Mouse (Mus musculus) adrenal gland, adult 2 months (tissue): ENCODE data around the gene St3gal6. TPM values are rescaled to one million over a fixed set of nuclear protein-coding genes. Genes with fewer than 3 reads are reported as not detected.
"Not testable (repeated sequence)": the region's sequence is repeated elsewhere in the genome, so short reads cannot be mapped to it uniquely, and the experiment has no call there.

Experiments used
- DNase-seq: peaks from one replicate; pipeline ENCODE4 v3.0.0; 2021
- polyA plus RNA-seq: library from polyadenylated mRNA; depleted of rRNA; stranded (reverse); fragments of >200 nt; gene quantifications from 2 replicates; pipeline ENCODE4 v1.2.3, GENCODE M21; 2012
- total RNA-seq, 2 experiments: library from RNA; stranded (reverse); gene quantifications; 2 replicates each; pipeline ENCODE4 v1.2.3; 2021

The St3gal6 gene
- total and polyA plus RNA-seq, 3 experiments = 13.3 to 39.8 (median 37.3) TPM

GRCm38 (mm10) chr16:58475544-58476154, 48.4 kb downstream of the St3gal6 start:
- DNase-seq = no peak

DNA sequence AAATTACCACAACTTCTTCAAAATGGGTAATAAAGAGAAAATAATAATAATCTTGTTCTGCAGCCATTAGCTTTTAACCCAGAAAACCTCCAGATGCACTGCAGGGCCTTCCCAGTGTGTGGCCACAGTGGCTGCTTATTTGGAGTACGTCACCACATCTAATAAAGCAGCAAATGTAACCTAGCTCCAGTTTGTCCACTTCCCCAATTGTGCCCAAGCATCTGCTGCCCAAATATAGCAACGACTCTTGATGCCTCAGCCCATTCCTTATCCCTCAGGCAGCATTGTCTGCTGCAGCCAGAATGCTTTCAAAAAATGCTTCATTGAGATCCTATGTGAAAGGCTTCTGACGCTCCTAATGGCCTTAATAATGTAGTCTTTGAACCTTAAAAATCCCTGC, 49.2 kb downstream of the St3gal6 start:
- no peak for DNase-seq

DNA sequence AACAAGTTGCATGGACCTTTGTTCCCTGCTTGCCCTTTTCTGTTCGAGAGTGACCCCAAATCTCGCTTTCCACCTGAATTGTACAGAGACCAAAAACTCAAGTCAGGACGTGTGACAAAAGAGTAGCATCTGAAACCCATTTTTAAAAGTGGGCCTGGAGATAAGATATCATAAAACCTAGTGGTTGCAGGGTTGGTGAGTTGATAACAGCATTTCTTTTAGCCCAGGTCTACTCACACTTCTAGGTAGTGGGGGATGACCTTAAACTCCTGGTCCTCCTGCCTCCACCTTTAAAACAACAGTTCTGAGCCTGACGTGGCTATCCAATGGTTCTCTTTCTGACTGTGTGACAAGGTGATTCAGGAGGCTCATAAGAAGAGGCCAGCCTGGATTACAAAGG, 53.2 kb downstream of the St3gal6 start:
- DNase-seq = no peak

- no peak for DNase-seq
These were observed 54.0 kb downstream of the St3gal6 start for GRCm38 (mm10) chr16:58470061-58470460.

GRCm38 (mm10) chr16:58465412-58465811, 58.6 kb downstream of the St3gal6 start:
- DNase-seq = no peak

- no peak for DNase-seq
These were observed 60.0 kb downstream of the St3gal6 start for GRCm38 (mm10) chr16:58464051-58464450.

DNA sequence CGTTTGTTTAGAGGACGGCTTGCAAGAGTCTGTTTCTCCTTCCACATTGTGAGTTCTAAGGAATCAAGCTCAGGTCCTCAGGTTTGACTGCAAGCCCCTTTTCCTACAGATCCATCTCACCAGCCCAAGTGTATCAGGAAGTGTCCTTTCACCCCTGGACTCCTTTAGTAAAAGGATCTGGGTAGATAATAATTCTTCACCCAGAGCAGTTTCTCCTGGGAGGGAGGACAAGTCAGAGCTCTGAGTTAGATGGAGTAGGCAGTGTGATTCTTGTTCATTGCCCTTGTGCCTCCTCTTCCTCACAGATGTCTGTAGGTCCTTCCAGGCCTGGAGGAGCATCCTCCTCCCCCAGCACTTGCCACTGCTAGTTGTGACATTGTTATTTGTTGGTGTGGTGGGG, 61.5 kb downstream of the St3gal6 start:
- no peak for DNase-seq

- no peak for DNase-seq
These were observed 62.1 kb downstream of the St3gal6 start for GRCm38 (mm10) chr16:58461856-58462518.

DNA sequence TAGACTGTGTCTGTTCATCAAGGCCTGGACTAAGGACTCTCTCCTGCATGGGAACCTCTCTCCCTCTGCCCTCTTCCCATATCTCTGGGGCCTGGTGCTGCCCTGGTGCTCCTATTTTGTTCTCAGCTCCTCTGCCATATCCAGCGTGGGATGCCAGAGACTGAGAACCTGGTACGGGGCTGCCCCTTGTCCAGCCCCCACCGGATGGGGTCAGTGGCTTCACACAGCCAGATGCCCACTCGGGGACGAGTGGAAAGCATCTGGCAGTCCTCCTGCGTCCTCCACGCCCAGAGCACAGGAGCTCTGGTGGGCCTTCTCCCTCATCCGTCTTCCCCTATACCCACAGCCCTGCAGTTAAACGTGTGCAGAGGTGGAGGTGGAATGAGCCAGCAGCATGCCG, 63.7 kb downstream of the St3gal6 start:
- DNase-seq = no peak

DNA sequence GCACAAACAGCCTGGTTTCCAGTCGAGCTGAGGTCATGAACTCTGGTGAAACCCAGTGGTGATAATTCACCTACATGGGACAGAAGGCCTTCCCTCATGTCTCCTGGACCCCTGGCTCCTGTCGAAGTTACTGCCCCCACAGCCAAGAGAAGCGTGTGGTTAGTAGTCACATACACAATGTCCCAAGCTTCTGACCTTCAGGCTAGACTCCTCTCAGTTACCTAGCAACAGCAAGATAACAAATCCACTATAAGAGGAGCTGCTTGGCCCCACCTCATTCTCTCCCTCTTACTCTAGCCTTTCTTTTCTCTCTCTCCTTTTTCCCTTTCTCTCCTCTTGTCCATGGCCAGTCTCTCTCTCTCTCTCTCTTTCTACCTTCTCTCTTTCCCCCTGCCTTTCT, 64.1 kb downstream of the St3gal6 start:
- not testable (repeated sequence) for DNase-seq

GRCm38 (mm10) chr16:58456991-58457390, 67.1 kb downstream of the St3gal6 start:
- DNase-seq = no peak

GRCm38 (mm10) chr16:58456445-58456844, 67.6 kb downstream of the St3gal6 start:
- no peak for DNase-seq

GRCm38 (mm10) chr16:58455118-58455517, 68.9 kb downstream of the St3gal6 start:
- no peak for DNase-seq

- peak; percentile 58 for DNase-seq
These were observed 69.4 kb downstream of the St3gal6 start for GRCm38 (mm10) chr16:58454617-58455016.

DNA sequence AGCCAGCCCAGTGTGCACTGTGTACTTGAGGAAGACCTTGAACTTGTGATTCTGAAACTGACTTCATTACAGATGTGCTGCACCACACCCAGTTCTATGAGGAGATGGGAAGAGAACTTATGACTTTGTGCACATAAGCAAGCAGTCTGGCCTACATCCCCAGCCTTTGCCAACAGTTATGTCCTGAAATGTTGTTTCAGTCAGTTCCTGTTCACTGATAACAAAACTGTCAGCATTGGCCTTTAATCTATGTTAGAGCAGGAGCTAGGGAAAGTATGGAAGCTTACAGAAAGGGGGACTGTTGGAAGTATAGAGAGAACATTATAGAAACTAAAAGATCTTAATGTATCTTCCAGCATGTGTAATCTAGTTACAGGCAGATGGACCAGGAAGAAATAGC, 70.2 kb downstream of the St3gal6 start:
- no peak for DNase-seq

- peak; percentile 21 for DNase-seq
These were observed 70.9 kb downstream of the St3gal6 start for GRCm38 (mm10) chr16:58453138-58453537.

DNA sequence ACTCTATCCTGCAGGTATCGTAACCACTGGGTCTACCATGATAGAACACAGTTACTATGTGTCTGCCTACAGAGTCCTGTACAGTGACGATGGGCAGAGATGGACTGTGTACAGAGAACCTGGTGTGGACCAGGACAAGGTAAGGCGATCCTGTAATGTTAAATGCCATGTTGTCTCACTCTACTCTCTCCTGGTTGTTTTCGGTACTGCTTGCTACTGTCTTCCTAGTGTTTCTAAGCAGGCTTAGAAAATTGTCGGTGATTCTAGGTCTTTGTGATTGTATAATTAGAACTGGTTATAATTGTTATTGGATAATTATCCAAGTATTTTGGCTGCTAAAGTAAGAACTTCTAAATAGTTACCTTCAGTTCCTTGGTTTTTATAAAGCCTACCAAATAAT, 72.4 kb downstream of the St3gal6 start:
- no peak for DNase-seq

DNA sequence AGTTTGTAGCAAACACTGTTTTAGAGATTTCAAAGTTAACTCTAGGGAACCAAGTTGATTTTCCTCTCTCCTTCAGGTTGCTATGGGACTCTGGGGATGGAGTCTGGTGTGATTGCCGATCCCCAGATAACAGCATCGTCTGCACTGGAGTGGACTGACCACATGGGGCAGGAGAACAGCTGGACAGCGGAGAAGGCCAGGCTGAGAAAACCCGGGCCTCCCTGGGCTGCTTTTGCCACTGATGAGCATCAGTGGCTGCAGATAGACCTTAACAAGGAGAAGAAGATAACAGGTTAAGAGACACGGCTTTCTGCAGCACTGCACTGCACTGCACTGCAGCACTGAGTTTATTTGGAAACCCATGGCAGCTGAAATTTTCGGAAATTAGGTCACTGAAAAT, 73.4 kb downstream of the St3gal6 start:
- no peak for DNase-seq

GRCm38 (mm10) chr16:58449073-58449472, 75.0 kb downstream of the St3gal6 start:
- no peak for DNase-seq

DNA sequence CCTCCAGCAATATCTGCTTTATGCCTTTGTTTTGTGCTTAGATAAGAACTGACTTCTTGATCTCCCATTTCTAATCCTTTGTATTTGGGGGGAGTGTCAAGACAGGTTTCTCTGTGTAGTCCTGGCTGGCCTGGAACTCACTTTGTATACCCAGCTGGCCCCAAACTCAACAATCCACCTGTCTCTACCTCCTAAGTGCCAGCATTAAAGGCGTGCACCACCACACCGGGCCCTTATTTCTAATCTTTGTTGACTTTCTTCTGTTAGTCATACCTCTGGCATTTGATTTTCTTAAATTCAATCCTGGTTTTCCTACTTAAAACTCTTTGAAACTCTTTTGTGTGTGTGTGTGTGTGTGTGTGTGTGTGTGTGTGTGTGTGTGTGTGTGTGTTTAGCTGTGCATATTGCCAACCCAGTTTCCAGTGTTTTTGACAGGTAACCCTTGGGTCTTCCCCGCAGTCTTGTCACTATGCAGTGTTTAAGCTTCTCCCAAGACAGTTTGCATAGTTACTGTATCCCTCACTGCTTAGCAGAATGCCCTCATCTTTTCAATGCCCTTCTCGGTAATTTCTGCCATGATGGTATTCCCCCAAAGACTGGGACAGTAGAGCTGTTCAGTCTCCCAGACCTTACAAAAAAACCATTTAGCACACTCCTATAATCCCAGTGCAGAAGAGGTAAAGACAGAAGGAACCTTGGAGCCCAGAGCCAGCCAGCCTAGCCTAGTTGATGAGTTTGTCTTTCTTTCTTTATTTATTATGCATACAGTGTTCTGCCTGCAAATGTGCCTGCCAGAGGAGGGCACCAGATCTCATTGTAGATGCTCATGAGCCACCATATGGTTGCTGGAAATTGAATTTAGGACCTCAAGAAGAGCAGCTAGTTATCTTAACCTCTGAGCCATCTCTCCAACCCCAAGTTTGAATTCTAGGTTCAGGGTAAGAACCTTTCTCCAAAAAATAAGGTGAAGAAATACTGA, 77.5 kb downstream of the St3gal6 start:
- no peak for DNase-seq

DNA sequence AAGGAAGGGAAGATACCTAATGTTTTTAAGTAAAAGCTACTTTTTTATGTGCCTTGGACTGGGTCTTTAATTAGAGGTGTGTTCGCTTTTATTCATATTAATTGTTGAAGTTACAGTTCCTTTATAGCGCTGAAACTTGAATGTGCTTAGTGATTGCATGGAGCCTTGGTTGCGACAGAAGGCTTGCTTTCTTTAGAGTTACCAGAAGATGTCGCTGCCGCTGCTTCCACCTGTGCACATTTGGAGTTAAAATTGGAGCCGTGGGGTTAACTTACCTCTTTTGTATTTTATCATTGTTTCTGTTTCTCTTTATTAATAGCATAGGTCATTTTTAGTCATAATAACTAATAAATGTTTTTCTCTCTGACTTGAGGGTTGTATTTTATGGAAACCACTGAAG, 79.3 kb downstream of the St3gal6 start:
- no peak for DNase-seq

GRCm38 (mm10) chr16:58432384-58432783, 91.7 kb downstream of the St3gal6 start:
- no peak for DNase-seq

- no peak for DNase-seq
These were observed 93.8 kb downstream of the St3gal6 start for GRCm38 (mm10) chr16:58430246-58430645.
